Mouse (Mus musculus) lung, postnatal 36 days (tissue): ENCODE results near the gene Sae1.

Experiments used
- DNase-seq: peaks from one replicate; pipeline ENCODE4 v3.0.0; 2022; ENCODE audit warnings: mixed read lengths

Gene Sae1

GRCm38 (mm10) chr7:16387160-16388041 is at the start of gene Sae1:
Gene Sae1, minus strand, starts transcription at chr7:16387806.
- DNase-seq, result peak; percentile 97

- no peak for DNase-seq
Measured at GRCm38 (mm10) chr7:16435088-16435487, 47.5 kb upstream of the Sae1 start.

GRCm38 (mm10) chr7:16433352-16433971 is 45.9 kb upstream of the Sae1 start:
- DNase-seq, result no peak

- peak; percentile 94 for DNase-seq
Measured at GRCm38 (mm10) chr7:16426129-16426729, 38.6 kb upstream of the Sae1 start.

- no peak for DNase-seq
Measured at GRCm38 (mm10) chr7:16425721-16426120, 38.1 kb upstream of the Sae1 start.

- DNase-seq, result no peak
Measured at GRCm38 (mm10) chr7:16423731-16424130, 36.1 kb upstream of the Sae1 start.

- DNase-seq, result no peak
Measured at GRCm38 (mm10) chr7:16422222-16422856, 34.7 kb upstream of the Sae1 start.

- no peak for DNase-seq
Measured at GRCm38 (mm10) chr7:16420493-16421118, 33.0 kb upstream of the Sae1 start.

- DNase-seq, result no peak
Measured at GRCm38 (mm10) chr7:16418713-16419112, 31.1 kb upstream of the Sae1 start.

GRCm38 (mm10) chr7:16417141-16417771 is 29.6 kb upstream of the Sae1 start:
- DNase-seq, result peak; percentile 71

- DNase-seq, result peak; percentile 81
Measured at GRCm38 (mm10) chr7:16415426-16415825, 27.8 kb upstream of the Sae1 start.

GRCm38 (mm10) chr7:16412930-16413329 is 25.3 kb upstream of the Sae1 start:
- peak; percentile 29 for DNase-seq

- DNase-seq, result peak; percentile 44
Measured at GRCm38 (mm10) chr7:16412220-16412896, 24.8 kb upstream of the Sae1 start.

GRCm38 (mm10) chr7:16411100-16411499 is 23.5 kb upstream of the Sae1 start:
- DNase-seq, result no peak

GRCm38 (mm10) chr7:16406978-16407377 is 19.4 kb upstream of the Sae1 start:
- no peak for DNase-seq

- peak; percentile 90 for DNase-seq
Measured at GRCm38 (mm10) chr7:16405516-16406351, 18.1 kb upstream of the Sae1 start.

- DNase-seq, result peak; percentile 85
Measured at GRCm38 (mm10) chr7:16405073-16405455, 17.5 kb upstream of the Sae1 start.

- no peak for DNase-seq
Measured at GRCm38 (mm10) chr7:16404315-16405072, 16.9 kb upstream of the Sae1 start.

GRCm38 (mm10) chr7:16402968-16403948 is 15.7 kb upstream of the Sae1 start:
- peak; percentile 50 for DNase-seq
